Mouse (Mus musculus) left cerebral cortex, adult 18-20 months (tissue): ENCODE measurements around the gene 4930558K02Rik. TPM values are rescaled to one million over a fixed set of nuclear protein-coding genes. Genes with fewer than 3 reads are reported as not detected.
A peak's percentile ranks its signal among the peaks of the same experiment; 100 is the strongest.

ENCODE experiments used
- DNase-seq, 2 experiments: peaks; one replicate each; pipeline ENCODE4 v3.0.0; 2021 to 2022; ENCODE audit warnings: low spot score in 2 of 2, mixed read lengths in 1 of 2
- long read RNA-seq, 2 experiments: library from polyadenylated mRNA; stranded (forward); transcript quantifications; one replicate each; pipeline ENCODE4 v2.0.0; 2021
- total RNA-seq, 2 experiments: library from RNA; stranded (reverse); gene quantifications; 2 replicates each; pipeline ENCODE4 v1.2.3; 2021

4930558K02Rik gene
- total RNA-seq, result not detected
- long read RNA-seq, experiment 1, result 0 reads
- long read RNA-seq, experiment 2, result 0 reads

- DNase-seq, result no peak
Measured at GRCm38 (mm10) chr1:161979536-161979935, at the start of gene 4930558K02Rik. Gene 4930558K02Rik (minus strand): TSS chr1:161979636.

DNA sequence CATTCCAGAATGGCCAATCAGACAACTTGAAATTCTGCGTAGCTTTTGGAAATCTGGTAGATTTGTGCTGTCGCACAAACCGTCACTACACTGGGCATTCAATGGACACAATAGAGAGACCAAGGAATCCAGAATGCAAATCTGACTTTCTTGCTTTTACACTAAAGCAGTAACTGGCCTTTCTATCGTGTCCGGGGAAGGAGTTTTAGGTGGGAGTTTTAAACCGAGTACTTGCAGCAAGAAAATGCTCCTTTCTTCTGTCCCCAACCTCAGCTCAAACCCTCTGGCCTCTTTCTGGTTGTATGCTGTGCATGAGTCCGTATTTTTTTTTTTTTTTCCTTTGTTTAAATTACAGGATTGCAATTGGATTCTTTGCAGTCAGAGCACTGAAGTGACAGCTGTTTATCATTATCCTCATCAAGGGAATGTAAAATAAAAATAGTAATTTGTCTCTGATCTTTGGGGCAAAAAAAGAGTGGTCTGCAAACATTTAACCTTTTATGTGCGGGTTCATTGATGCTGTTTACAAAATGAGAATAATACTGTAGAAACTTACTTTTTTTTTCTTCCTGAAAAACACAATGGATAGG lies 44.3 kb upstream of the 4930558K02Rik start:
- DNase-seq, result no peak

GRCm38 (mm10) chr1:162020766-162021165 lies 41.3 kb upstream of the 4930558K02Rik start:
- no peak for DNase-seq

DNA sequence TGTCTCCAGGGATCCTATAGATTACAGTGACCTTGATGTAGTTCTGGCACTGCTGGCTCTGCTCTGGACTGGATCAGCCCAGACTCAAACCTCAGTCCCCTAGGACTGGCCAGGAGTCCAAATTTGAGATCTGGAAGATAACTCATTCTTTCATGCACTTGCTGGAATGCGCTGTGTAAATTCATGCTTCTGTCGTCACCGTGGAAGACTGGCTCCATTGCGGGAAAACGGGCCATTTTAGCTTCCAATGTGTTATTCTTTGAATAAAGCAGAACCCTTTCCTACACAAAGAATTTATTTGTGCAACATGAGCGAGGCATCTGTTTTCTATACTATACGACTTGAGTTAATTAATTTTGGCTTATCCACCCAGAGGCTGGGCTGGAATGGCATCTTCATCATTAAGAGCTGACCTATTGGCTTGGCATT lies 40.9 kb upstream of the 4930558K02Rik start:
- DNase-seq, result no peak

DNA sequence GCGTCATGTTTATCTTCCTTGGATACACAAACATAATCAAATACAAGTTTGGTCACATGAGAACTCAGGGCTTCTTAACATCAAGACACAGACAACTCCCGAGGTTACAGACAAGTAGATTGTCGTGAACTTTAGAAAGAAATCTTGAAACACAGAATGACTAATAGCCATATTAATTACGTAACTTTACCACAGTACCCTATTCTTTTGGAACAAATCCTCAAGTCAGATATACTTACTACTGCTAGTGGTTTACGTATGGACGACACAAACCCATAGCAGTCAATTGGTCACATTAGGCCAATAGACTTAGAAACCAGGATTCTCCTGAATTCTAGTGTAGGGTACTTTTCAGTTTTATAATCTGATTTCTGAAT lies 39.2 kb upstream of the 4930558K02Rik start:
- no peak for DNase-seq

GRCm38 (mm10) chr1:162017975-162018600 lies 38.7 kb upstream of the 4930558K02Rik start:
- no peak for DNase-seq

GRCm38 (mm10) chr1:162016982-162017381 lies 37.5 kb upstream of the 4930558K02Rik start:
- no peak for DNase-seq

- no peak for DNase-seq
Measured at GRCm38 (mm10) chr1:162015247-162015862, 35.9 kb upstream of the 4930558K02Rik start.

DNA sequence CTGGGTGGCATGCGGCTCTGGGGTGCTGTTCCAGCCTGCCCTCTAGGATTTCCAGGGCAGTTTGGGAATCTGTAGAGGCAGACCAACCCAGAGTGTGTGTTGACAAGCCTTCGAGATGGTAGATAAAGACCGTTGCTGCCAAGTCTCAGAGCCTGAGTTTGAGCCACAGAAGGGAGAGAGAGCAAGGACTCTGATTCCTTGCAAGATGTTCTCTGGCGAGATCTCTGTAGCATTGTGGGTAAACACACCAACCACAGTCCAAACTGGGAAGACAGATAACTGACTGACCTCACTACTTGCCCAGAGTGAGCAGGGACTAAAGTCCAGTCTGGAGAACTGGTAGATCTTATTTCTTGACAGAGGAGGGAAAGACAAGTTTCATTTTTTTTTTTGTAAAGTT lies 34.1 kb upstream of the 4930558K02Rik start:
- DNase-seq, result no peak

- no peak for DNase-seq
Measured at GRCm38 (mm10) chr1:162011523-162012245, 32.2 kb upstream of the 4930558K02Rik start.

GRCm38 (mm10) chr1:162009086-162009485 lies 29.6 kb upstream of the 4930558K02Rik start:
- DNase-seq, result no peak

GRCm38 (mm10) chr1:162008631-162009067 lies 29.2 kb upstream of the 4930558K02Rik start:
- no peak for DNase-seq

DNA sequence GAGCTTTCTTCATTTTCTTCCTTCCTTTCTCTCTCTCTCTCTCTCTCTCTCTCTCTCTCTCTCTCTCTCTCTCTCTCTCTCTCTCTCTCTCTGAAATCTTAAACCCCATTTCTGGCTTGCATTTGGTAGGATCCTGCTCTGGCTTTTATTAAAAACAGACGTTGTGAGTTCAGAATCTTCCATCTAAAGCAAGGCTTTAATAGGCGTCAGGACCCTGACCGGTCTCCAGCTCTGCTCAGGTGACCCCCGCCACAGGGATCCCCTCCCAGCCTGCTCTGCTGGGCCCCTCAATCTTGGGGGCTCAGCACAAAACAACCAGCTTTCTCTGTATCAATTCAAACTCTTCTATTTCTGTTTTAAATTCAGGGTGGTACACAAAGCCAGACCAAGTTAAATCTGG lies 28.8 kb upstream of the 4930558K02Rik start:
- no peak for DNase-seq

DNA sequence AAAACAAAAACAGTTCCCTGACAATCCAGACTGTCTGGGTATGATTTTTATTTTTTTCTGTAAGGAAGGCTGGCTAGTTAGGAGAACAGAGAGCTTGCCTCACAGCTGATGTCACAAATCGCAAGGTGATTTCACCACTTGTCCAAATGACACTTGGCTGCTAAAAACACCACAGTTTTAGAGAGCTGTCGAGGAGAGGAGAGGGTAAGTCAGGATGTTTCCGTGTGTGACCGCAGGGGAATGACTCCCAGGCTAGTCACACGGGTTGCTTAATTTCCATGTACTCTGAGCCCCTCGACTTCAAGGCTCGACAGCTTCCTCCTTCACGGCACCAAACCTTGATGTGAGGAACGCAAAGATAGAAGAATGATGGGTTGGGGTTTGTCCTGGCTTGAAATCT lies 26.7 kb upstream of the 4930558K02Rik start:
- no peak for DNase-seq

- no peak for DNase-seq
Measured at GRCm38 (mm10) chr1:162004821-162005770, 25.7 kb upstream of the 4930558K02Rik start.

GRCm38 (mm10) chr1:162004518-162004780 lies 25.0 kb upstream of the 4930558K02Rik start:
- no peak for DNase-seq

GRCm38 (mm10) chr1:162003729-162004517 lies 24.5 kb upstream of the 4930558K02Rik start:
- DNase-seq, result no peak

DNA sequence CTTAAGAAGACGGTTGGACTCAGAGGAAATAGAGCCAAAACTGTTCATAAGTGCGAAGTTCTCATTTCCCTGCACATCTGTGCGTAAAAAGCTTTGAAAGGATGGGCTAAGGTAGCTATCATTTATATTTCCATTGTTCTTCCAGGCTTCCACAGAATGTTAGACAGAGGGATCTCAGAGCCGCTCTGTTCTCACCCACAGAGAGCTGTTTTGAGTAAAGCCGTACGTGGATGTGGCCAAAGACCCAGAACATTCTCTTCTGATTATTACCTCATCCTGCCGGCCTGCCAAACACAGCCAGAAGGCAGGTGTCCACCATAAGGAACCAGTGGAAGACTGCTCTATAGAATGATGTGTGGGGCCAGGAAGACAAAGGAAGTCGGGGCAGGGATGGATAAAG lies 21.9 kb upstream of the 4930558K02Rik start:
- no peak for DNase-seq

GRCm38 (mm10) chr1:161999882-162000371 lies 20.5 kb upstream of the 4930558K02Rik start:
- peak; percentile 39 to 44 for DNase-seq

DNA sequence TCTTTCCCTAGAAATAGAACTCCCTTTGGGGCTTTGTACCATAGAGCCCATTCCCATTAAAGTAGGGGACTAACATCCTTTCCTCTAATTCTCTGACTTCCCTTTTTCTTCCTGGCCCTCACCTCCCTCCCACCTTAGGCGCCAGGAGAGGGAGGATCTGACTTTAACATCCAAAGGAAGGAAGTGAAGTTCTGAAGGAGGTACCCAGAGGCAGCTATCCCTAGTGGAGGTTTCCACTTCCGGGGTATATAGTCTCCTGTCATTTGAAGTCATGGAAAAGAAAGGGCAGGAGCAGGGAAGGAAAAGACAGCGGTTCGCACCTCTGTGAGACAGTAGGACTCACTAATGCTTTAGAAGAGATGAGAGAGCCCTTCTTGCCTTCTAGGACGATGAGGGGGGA lies 19.9 kb upstream of the 4930558K02Rik start:
- DNase-seq, result no peak
